Mouse (Mus musculus): ENCODE measurements around the gene Sys1.

The Sys1 gene

DNA sequence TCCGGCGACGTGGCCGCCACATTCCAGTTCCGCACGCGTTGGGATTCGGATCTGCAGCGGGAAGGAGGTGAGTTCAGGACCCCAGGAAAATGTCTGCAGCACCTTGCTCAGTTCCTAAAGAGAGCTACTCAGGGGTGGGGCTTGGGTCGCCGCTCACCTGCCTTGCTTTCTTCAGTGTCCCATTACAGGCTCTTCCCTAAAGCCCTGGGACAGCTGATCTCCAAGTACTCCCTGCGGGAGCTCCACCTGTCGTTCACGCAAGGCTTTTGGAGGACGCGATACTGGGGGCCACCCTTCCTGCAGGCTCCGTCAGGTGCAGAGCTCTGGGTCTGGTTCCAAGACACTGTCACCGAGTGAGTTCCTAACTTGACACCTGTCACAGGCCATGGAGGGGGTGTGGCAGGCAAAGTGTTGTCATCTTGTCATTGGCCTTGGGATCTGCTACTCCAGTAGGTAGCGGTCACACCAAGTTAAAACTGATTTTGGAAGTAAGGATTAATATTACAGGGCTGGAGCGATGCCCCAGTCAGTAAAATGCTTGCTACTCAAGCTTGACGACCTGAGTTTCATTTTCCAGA, 41.0 kb downstream of the Sys1 start:
- no peak for DNase-seq (ENCODE audit: low spot score in 2 of 2)

DNA sequence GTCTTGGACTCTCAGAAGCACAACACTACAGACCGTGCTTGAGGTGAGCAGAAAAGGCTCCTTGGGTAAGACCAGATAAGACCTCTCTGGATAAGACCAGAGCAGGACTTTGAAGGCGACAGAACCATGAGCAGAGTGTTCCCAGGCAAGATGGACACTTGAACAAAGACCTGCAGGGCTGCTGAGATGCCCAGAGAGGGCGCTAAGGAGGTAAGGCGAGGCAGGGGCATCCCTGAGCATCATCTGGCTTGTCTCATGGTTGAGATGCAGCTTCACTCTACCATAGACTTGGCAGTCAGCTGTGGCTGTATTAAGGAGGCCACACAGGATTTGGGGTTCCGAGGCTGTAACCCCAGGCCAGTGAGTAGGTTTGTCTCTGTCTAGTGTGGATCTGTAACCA, 42.6 kb downstream of the Sys1 start:
- no peak for DNase-seq (ENCODE audit: low spot score in 2 of 2)

DNA sequence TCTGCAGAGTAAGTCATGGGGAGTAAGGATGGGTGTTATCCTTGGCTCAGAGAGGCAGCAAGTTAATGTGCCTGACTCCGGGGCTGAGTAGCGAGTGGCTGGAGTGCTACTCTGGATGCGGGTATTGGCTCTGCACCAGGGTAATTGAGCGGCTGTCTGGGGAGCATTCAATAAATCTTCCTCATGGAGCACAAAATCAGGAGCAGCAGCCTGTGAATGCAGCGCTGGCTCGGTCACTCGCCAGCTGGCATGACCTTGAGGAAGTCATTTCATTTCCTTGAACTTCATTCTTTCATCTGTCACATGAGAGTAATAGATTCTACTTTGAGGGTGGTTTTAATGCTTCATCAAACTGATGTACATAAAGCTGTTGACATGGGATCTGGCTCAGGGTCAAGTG, 43.7 kb downstream of the Sys1 start:
- no peak for DNase-seq (ENCODE audit: low spot score in 2 of 2)

DNA sequence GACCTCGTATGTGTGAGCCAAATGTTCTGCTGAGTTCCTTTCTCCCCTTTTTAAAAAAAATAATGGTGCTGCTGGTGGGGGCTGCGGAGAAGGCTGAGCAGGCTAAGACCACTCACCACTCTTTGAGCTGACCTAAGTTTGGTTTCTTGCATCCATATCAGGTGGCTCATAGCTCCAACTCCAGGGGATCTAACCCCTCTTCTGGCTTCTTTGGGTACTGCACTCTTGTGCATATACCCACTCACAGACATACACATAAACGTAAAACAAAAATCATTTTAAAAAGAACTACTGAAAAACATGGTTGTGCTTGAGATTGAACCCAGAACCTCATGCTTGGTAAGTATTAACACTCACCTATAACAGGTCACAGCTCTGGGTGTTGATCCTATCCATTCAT, 48.2 kb downstream of the Sys1 start:
- no peak for DNase-seq (ENCODE audit: low spot score in 2 of 2)

DNA sequence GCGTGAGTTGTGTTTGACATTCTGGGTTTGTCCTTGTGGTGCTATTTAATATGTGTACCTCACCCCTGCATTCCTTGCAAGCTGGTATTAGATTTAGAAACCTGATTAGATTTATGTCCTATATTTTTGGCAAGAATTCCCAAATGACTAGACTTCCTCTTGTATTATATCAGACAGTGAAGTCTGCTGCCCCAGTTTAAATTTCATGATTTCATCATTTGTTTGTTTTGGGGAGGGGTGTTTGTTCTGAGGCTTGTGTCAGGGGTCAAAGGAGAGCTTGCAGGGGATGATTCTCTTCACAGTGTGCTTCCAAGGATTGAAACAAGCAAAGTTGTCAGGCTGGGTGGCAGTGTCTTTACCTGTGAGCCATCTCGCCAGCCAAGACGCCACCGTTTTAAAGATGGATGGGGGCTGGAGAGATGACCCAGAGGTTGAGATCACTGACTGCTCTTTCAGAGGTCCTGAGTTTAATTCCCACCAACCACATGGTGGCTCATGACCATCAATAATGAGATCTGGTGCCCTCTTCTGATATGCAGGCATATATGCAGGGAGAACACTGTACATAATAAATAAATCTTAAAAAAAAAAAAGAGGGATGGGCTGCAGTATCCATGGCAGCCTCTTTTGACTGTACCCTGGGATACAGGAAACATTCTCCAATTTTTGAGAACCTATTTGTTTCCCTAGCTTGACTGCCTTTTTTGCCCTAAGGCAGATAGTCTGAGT, 49.0 kb downstream of the Sys1 start:
- no peak for DNase-seq (ENCODE audit: low spot score in 2 of 2)

DNA sequence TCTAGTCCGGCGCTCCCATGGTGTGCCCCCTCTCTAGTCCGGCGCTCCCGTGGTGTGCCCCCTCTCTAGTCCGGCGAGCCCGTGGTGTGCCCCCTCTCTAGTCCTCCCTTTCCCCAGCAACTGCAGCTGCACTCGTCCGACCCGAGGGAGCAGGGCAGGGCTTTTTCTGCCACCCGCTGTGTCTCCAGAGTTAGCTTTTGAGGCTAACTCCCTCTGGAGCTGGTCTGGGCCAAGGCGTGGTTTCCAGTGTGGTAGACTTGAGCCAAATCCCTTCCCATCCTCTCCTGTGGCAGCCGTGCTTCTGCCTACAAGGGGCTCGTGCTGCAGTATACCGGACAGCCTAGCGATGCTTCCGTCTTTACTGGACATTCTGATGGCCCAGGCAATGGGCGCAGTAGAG, 51.0 kb downstream of the Sys1 start:
- no peak for DNase-seq (ENCODE audit: low spot score in 2 of 2)

DNA sequence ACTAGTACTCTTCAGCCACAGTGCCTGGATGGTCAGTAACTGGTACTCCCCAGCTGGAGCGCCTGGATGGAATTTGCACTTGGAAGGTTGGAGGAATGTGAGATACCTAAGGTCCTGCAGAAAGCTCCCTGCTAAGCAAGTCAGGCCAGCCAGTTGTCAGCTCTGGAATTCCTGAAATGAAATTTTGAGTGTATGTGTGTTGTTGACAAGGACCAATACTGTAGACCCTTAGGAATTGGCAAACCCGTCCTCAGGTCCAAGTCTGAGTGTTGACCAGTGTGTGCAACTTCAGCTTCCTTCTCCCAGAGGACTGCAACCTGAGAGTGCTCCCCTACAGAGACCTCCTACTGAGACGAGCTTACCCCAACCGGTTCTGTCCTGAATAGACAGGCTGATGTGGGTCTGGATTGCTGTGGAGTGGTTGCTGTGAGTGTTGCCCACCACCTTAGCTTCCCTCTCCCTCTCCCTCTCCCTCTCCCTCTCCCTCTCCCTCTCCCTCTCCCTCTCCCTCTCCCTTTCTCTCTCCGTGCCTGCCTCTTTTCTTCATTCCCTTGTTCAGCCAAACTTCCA, 53.9 kb downstream of the Sys1 start:
- DNase-seq (ENCODE audit: low spot score in 2 of 2): no peak

DNA sequence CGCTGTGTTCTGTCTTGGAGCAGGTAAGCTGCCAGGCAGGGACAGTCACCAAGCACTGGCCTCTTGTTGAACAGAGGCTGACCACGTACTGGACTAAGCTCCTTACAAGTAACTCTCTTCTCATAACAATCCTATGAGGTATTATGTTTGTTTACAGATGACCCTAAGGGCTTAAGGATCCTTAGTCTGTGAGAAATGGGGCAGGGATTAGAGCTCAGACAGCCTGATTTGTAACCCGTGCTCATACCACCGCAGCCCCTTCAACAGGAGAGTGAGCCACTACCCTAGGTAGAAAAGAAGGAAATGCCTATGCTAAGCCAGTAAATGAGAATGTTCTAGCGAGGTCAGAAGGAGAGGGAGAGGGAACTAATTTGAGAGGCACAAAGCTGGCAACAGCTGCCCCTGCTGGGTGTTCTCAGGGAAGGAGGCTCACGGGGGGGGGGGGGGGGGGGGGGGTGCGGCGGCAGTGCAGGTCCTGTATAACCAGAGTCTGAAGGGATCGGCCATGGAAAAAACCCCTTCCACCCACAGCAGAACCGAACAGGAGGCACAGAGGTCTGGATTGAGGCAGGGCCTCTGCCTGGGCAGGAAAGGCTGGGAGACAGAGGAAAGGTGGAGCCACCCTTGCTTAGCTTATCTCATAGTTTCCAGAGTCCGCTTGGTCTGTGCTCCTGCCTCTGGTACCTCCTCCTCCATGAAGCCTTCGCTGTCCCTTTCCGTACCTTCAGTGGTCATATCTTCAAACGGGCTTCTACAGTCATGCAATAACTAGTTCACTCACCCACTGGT, 55.6 kb downstream of the Sys1 start:
- DNase-seq (ENCODE audit: low spot score in 2 of 2): no peak

DNA sequence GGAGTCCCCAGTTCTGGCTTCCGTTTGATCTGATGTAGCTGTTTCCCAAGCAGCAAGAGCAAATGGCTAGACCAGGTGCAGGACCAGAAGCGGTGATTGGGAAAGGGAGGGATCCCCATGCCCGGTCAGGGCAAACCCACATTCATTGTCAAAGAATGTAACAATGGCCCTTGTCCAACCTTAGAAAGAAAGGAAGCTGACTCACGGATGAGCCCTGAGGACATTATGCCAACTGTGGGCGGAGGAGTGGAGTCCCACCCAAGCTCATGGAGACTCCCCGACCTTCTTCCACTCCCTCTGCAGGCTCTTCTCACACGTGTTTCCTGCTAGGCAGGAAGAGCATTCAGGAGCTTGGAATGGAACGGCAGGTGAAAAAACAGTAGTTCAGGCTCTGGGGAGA, 56.6 kb downstream of the Sys1 start:
- DNase-seq (ENCODE audit: low spot score in 2 of 2): no peak

DNA sequence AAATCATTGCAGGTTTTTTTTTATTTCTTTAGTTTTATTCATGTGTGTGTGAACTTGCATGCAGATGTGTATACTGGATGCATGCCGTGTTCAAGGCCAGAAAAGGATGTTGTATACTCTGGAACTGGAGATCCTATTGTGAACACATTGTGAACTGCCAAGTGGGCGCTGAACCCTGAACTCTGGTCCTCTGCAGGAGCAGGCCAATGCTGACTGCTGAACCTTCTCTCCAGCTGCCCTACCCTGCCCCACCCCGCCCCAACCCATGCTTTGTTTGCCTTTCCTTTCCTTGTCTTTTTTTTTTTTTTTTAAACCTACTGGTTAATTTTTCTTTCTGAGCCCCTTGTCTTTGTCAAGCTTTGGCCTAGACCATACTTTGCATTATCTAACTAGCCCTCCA, 58.2 kb downstream of the Sys1 start:
- DNase-seq (ENCODE audit: low spot score in 2 of 2): no peak

DNA sequence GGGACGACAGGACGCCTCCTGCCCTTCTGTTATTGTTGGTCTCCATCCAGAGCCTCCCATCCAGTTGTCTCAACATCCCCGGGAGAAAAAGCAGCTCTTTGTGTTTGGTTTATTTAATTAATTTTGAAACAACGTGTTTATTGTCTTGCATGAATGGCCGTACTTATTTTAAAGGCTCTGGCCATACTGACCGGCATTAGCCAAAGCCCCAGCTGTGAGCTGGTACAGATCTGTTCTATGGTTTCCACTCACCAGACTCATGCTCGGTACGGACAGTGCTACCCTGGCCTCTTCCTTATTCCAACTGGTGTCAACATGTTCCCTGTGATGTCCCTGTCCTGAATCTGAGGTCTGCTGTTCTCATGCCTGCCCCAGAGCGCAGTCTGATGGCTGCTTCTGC, 59.1 kb downstream of the Sys1 start:
- DNase-seq (ENCODE audit: low spot score in 2 of 2): no peak

DNA sequence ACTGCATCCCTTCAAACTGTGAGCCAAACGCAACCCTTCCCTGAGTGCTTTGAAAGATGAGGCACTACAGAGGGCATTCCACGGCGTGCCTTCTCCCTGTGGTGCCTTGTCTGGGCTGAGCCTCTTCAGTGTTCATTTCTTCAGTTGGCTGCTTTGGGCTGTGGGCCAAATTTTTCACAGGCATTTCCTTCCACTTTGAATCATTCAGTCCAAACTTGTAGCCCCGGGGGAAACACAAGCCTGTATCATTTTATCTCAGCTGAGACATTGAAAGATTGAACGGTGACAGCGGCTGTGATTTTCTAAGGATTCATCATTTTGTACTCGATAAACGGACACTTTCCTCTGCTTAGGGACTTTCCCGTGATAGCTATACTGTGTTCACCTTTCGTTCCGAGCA, 59.8 kb downstream of the Sys1 start:
- DNase-seq (ENCODE audit: low spot score in 2 of 2): no peak

DNA sequence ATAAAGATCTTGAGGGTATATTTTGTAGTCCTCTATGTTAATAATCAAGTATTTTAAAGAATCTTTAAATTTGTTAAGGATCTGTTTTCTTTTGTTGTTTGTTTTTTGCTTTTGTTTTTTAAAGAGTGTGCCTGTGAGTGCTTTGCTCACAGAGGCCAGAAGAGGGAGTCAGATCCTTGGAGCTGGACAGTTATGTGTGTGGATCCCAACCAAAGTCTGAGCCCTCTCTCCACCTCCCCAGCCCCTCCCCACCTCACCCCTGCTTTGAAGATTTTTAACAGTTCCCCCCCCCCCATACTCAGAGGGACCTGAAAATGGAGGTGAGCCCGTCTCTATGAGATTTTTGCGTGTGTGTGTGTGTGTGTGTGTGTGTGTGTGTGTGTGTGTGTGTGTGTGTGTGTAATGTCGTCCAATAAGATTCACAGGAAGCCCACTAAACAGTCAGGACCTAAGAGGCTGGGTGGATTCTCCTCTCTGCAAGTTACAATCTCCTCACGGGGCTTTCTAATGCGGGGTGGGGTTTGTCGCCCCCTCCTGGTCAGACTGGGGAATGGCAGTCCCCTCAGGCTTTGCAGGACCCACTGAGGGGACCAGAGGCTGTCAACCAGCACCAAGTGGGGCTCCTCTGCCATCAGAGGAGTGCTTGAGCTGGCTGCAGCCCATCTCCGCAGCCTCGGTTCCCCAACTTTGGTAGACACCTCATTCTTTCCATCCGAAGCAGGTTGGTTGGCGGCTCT, 60.9 kb downstream of the Sys1 start:
- peak in 1 of 2 experiments; percentile 45 for DNase-seq (ENCODE audit: low spot score in 2 of 2)

DNA sequence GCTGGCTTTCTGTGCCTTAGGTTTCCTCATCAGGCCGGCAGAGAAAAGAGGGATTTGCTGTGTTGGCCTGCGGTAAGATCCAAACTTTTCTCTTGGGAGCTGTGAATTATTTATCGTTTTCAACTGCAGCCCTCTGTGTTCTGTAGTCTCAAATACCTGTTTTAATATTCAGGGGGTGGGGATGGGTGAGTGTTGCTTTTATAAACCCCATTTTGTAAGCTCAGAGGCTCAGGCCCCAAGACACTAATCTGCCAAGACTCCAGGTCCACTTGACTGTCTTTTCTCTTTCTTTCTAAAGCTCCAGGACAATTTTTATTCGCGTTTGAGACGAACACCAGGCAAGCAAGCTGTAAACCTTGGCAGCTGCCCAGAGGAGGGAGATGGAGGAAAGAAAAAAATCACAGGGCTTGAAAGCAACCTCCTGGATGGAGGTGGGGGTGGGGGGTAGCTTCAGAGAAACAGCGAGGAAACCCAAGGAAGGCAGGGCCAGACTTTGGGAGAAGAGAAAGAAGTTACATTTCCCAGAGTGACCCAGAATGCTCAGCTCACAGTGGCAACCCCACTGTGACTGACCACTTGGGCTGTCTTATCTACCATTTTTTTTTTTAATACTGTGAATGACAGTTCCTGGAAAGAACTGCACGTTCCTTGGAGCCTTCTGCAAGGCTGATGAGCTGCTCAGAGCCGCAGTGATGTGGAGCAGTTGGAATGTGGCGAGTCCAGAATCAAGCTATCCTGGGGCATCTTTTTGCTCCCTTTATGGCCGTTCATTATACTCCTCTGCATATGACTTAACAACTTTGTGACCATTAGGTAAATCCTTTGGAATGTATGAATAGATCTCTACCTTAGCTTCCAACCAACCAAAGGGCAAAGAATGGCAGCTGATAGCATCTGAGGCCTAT, 61.8 kb downstream of the Sys1 start:
- peak; percentile 60 to 61 for DNase-seq (ENCODE audit: low spot score in 2 of 2)

DNA sequence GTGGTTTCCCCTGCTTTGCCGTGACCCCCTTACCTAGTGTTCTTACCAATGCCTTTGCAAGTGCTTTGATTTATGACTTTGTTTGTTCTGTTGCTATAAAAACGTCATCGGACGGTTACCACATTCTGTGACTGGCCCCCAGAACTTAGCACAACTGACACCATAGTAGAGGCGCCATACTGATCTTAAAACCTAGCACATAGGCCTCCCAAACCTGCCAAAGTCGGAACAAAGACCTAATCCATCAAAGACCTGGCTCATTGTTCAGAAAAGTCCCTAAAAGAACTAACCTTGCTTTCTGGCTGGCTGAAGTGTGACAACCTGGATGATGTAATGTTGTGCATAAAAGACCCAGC, 62.4 kb downstream of the Sys1 start:
- no peak for DNase-seq (ENCODE audit: low spot score in 2 of 2)

DNA sequence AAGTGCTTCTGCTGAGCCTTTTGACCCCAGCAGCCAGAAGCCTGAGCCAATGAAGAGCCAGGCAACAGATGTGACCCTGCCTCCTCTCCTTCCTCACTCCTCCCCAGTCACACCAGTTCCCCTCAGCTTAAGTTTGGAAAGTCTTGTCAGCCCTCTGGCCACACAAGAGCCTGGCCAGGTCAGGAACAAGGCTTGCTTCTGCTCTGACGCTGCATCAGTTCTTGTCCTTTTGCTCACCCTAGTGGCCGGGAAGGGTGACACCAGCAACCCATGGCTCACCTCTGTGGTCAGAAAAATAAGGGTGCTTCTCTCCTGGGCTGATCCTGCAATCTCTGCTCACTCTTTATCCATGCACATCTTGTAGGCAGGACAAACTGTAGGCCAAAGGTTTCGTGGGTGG, 64.0 kb downstream of the Sys1 start:
- peak in 1 of 2 experiments; percentile 47 for DNase-seq (ENCODE audit: low spot score in 2 of 2)

DNA sequence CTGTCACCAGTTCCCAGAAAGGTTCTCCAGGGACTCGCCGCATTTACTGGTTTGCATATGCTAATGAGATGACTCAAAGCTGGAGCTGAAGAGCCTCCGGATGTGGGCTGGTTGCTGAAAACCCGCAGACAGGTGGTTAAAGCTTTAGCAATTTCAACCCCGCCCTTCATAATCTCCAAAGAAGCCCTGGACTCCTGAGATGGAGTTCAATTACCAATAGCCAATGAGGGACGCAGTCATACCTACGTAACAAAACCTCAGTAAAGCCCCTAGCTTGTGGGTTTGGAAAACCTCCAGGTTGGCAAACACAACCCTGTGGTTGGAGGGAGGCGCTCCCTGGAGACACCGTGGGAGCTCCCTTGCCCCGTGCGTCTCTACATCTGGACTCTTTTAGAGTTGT, 65.1 kb downstream of the Sys1 start:
- no peak for DNase-seq (ENCODE audit: low spot score in 2 of 2)

DNA sequence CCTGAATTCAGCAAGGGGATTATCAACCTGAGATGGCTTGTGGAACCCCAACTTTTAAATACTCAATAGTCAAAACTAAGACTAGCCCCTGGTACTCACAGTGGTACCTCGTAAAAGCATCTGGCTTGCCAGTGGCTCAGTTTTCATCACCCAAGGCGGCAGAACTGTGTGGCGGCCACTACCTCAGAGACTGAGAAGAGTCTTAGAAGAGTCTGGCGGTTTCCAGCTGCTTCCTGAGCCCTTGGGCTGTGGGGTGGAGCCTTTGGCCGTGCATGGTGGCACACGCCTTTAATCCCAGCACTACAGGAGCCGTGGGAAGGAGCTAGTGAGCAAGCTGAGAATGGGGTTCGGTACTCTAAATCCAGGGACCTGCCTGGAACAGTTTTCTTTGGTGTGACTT, 65.5 kb downstream of the Sys1 start:
- no peak for DNase-seq (ENCODE audit: low spot score in 2 of 2)

DNA sequence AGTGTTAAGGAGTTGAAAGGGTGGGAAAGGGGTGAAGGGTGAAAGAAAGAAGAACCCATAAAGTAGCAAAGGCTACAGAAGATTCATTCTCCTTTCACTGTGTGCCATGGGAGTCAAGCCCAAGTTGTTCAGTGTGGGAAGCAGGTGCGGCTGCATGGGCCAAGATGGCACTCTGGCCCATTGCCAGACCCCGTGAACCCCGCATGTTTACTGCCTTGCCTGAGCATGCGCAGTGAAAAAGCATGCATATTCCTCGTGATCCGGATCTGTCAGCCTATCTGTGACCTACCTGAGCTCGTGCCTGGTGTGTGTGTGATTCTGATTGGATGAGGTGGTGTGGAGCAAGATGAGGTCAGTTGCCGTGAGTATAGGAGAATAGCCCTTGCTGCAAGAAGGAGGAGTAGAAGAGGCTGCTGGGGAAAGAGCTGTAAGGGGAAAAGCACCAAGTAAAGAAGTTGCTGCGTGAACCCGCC, 66.6 kb downstream of the Sys1 start:
- DNase-seq (ENCODE audit: low spot score in 2 of 2): no peak

DNA sequence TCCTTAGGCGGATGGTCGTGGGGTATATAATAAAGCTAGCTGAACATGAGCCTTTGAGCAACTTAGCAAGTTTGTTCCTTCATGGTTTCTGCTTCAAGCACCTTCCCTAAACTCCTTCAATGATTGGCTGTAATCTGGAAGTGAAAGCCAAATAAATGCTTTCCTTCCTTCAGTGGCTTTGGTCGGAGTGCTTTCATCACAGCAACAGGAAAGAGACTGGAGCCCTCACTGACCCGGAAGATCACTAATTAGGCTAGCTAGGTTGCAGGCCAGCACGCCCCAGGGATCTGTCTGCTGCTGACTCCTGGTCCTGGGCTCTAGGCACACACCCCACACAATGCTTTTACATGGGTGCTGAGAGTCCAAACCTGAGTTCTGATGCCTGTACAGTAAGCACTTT, 71.8 kb downstream of the Sys1 start:
- DNase-seq (ENCODE audit: low spot score in 2 of 2): no peak
